Mouse (Mus musculus): ENCODE results near the gene D430042O09Rik. TPM values are rescaled to one million over a fixed set of nuclear protein-coding genes. Genes with fewer than 3 reads are reported as not detected.

The D430042O09Rik gene
- total and polyA plus RNA-seq, 3 experiments: 1.8 to 4.8 (median 3.4) TPM

DNA sequence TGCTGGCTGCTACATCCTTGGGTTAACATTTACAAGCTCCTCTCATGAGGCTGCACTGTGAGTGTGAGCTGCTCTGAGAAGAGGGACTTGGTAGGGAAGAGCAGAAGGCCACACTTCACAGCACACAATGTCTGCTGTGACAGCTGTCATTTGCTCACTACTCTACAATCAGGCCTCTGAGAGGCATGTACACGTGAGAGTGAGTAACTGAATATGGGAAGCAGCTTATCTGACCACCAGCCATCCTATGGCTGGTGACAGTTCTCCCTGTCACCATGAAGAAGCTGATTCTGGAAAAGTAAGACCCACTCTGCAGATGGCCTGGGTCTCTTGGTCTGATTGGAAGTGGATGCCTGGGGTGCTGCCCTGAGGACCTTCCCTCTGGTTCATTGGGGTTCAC lies 125.1 kb downstream of the D430042O09Rik start:
- Histone ChIP-seq H3K9ac (ENCODE audit: insufficient read depth, low read depth) (no peak overlapping the region), H3K27ac (ENCODE audit: insufficient read depth, low read depth) (no peak overlapping the region), H3K9me3 (replicated peaks; ENCODE audit: low read length) (peaks cover 2% of the 10 kb centered on the region), H3K4me3 (replicated peaks in 1 of 3; ENCODE audit: low read depth in 2 of 3, low read length in 2 of 3, poor library complexity in 1 of 3) (no peak overlapping the region), H3K36me3 (replicated peaks in 1 of 2; ENCODE audit: control insufficient read depth in 1 of 2, insufficient read depth in 1 of 2, low read length in 1 of 2) (peaks cover 0 to 4% of the 10 kb centered on the region in 2 experiments), H3K27me3 (replicated peaks) (no peaks in the 10 kb centered on the region), H3K79me2 (replicated peaks; ENCODE audit: control insufficient read depth, extremely low read depth, insufficient read depth, poor library complexity, severe bottlenecking) (no peaks in the 10 kb centered on the region), H3K4me2 (ENCODE audit: insufficient read depth, low read depth, poor library complexity, severe bottlenecking) (no peak overlapping the region), H3K4me1 (ENCODE audit: control insufficient read depth in 1 of 2, insufficient read depth in 2 of 2) (peaks cover 0 to 19% of the 10 kb centered on the region in 2 experiments; a peak in 2 of 4 replicates)
- no peak for DNase-seq (ENCODE audit: extremely low read depth)
- dilution Hi-C loops (cut with MboI; ENCODE audit: extremely low pct_ligation_motif_present, extremely low pct_unique_long_range_greater_than_20kb, low sequenced_read_pairs) (no loop called here), in situ Hi-C loops (cut with MboI; ENCODE audit: low pct_ligation_motif_present, low pct_unique_long_range_greater_than_20kb, low sequenced_read_pairs) (no loop called here)
- TF ChIP-seq CTCF (conservative IDR thresholded peaks at IDR 0.05 in 1 of 2, IDR thresholded peaks at IDR 0.05 in 1 of 2; ENCODE audit: low read depth in 2 of 2, low read length in 2 of 2) (no peak), BHLHE40 (IDR thresholded peaks at IDR 0.05; ENCODE audit: low read depth, low read length) (no peak), ZC3H11A (IDR thresholded peaks at IDR 0.05; ENCODE audit: low read depth, low read length) (no peak), KAT2A (IDR thresholded peaks at IDR 0.05; ENCODE audit: insufficient replicate concordance, low read length) (no peak), MAZ (IDR thresholded peaks at IDR 0.05; ENCODE audit: low read depth, low read length) (no peak), ZMIZ1 (IDR thresholded peaks at IDR 0.05; ENCODE audit: low read depth, low read length) (no peak), USF2 (conservative IDR thresholded peaks at IDR 0.05; ENCODE audit: low read depth, low read length) (no peak), MXI1 (IDR thresholded peaks at IDR 0.05; ENCODE audit: low read depth, low read length) (no peak), NELFE (IDR thresholded peaks at IDR 0.05; ENCODE audit: low read depth, low read length) (no peak), POLR2AphosphoS2 (IDR thresholded peaks at IDR 0.05; ENCODE audit: low read depth, low read length) (no peak), JUND (conservative IDR thresholded peaks at IDR 0.05; ENCODE audit: low read depth, low read length) (no peak), RCOR1 (conservative IDR thresholded peaks at IDR 0.05; ENCODE audit: low read depth, low read length) (no peak), MEF2A (IDR thresholded peaks at IDR 0.05; ENCODE audit: borderline replicate concordance, low read depth, low read length) (no peak), MYC (IDR thresholded peaks at IDR 0.05; ENCODE audit: low read depth, low read length) (no peak), IRF4 (IDR thresholded peaks at IDR 0.05; ENCODE audit: low read depth, low read length) (no peak), NRF1 (IDR thresholded peaks at IDR 0.05; ENCODE audit: low read depth, low read length) (no peak), EP300 (IDR thresholded peaks at IDR 0.05; ENCODE audit: low read length) (no peak), MAX (IDR thresholded peaks at IDR 0.05; ENCODE audit: low read length) (no peak), CHD2 (IDR thresholded peaks at IDR 0.05; ENCODE audit: low read length) (no peak), ZKSCAN1 (IDR thresholded peaks at IDR 0.05; ENCODE audit: borderline replicate concordance, low read depth, low read length) (no peak)

DNA sequence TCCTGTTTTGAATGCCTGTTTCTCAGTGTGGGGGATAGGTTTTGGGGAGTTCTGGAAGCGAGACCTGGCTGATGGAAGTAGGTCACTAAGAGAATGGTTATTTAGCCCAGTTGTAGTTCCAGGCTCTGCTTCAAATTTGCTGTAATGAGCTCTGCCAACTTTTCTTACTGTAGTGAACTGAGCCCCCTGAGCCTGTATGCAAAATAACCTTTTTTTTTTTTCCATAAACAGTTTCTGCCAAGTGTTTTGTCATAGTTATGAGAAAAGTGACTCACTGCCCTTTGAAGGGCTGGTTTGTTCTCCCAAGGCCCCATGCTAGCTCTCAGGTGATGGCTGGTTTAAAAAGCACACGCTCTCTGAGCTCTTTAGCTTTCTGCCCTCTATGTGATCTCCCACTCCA lies 125.8 kb downstream of the D430042O09Rik start:
- H3K36me3 ChIP-seq (replicated peaks in 1 of 2; ENCODE audit: control insufficient read depth in 1 of 2, insufficient read depth in 1 of 2, low read length in 1 of 2): peaks cover 0 to 4% of the 10 kb centered on the region in 2 experiments
- TF ChIP-seq ZMIZ1 (IDR thresholded peaks at IDR 0.05; ENCODE audit: low read depth, low read length) (no peak), POLR2AphosphoS2 (IDR thresholded peaks at IDR 0.05; ENCODE audit: low read depth, low read length) (no peak), MEF2A (IDR thresholded peaks at IDR 0.05; ENCODE audit: borderline replicate concordance, low read depth, low read length) (no peak), PAX5 (IDR thresholded peaks at IDR 0.05; ENCODE audit: low read length) (no peak), SMC3 (IDR thresholded peaks at IDR 0.05; ENCODE audit: low read depth, low read length) (no peak), CTCF (conservative IDR thresholded peaks at IDR 0.05 in 1 of 2, IDR thresholded peaks at IDR 0.05 in 1 of 2; ENCODE audit: low read depth in 2 of 2, low read length in 2 of 2) (no peak), JUND (conservative IDR thresholded peaks at IDR 0.05; ENCODE audit: low read depth, low read length) (no peak), MAZ (IDR thresholded peaks at IDR 0.05; ENCODE audit: low read depth, low read length) (no peak), RCOR1 (conservative IDR thresholded peaks at IDR 0.05; ENCODE audit: low read depth, low read length) (no peak), UBTF (IDR thresholded peaks at IDR 0.05; ENCODE audit: low read depth, low read length) (no peak), SIN3A (IDR thresholded peaks at IDR 0.05; ENCODE audit: low read length) (no peak), USF2 (conservative IDR thresholded peaks at IDR 0.05; ENCODE audit: low read depth, low read length) (no peak), EP300 (IDR thresholded peaks at IDR 0.05; ENCODE audit: low read length) (peak; percentile 51; the same call in 1 of the 2 replicates), NRF1 (IDR thresholded peaks at IDR 0.05; ENCODE audit: low read depth, low read length) (no peak), ZNF384 (IDR thresholded peaks at IDR 0.05; ENCODE audit: low read depth, low read length) (peak; percentile 75), ZC3H11A (IDR thresholded peaks at IDR 0.05; ENCODE audit: low read depth, low read length) (no peak), BHLHE40 (IDR thresholded peaks at IDR 0.05; ENCODE audit: low read depth, low read length) (no peak), JUN (IDR thresholded peaks at IDR 0.05; ENCODE audit: insufficient read depth, low read depth, low read length) (no peak)
- H3K27me3 ChIP-seq (replicated peaks): no peaks in the 10 kb centered on the region
- peaks cover 2% of the 10 kb centered on the region for H3K9me3 ChIP-seq (replicated peaks; ENCODE audit: low read length)
- no peak overlapping the region for H3K4me3 ChIP-seq (replicated peaks in 1 of 3; ENCODE audit: low read depth in 2 of 3, low read length in 2 of 3, poor library complexity in 1 of 3)
- H3K9ac ChIP-seq (ENCODE audit: insufficient read depth, low read depth): no peak overlapping the region
- no peaks in the 10 kb centered on the region for H3K79me2 ChIP-seq (replicated peaks; ENCODE audit: control insufficient read depth, extremely low read depth, insufficient read depth, poor library complexity, severe bottlenecking)
- no peak overlapping the region for H3K27ac ChIP-seq (ENCODE audit: insufficient read depth, low read depth)
- in situ Hi-C loops (cut with MboI; ENCODE audit: low pct_ligation_motif_present, low pct_unique_long_range_greater_than_20kb, low sequenced_read_pairs): no loop called here
- dilution Hi-C loops (cut with MboI; ENCODE audit: extremely low pct_ligation_motif_present, extremely low pct_unique_long_range_greater_than_20kb, low sequenced_read_pairs): no loop called here
- peaks cover 0 to 19% of the 10 kb centered on the region in 2 experiments; a peak in 2 of 4 replicates for H3K4me1 ChIP-seq (ENCODE audit: control insufficient read depth in 1 of 2, insufficient read depth in 2 of 2)
- DNase-seq (ENCODE audit: extremely low read depth): peak; percentile 17
- H3K4me2 ChIP-seq (ENCODE audit: insufficient read depth, low read depth, poor library complexity, severe bottlenecking): no peak overlapping the region
